8 mouse cellular contexts compared by ENCODE assay signal in the genomic region with DNA sequence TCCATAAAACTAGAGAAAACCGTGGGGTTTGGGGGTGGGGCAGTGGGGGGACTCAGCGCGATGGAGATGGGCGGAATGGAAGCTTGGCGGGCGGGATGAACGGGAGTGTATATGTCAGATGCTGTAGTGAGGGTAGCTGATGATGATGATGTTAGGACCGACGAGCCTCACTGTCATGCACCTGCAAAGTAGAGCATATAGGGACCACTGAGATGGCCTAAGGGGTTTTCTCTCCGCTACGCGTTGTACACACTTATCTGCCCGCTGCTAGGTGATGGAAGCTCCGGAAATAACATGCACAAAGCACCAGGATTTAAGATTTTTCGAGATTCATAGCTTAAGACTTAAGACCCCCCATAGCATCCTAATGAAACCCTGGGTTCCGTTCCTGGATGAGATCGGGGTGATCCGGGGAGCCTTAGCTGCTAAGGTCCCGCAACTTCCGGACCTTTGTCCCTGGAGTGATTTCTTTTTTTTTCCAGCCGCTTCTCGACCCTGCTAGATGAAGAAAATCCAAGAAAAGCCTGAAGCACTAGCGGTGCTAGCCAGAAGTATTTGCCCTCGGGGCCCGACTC. TPM values are rescaled to one million over a fixed set of nuclear protein-coding genes. Genes with fewer than 3 reads are reported as not detected.
DNase-seq lines count a peak whose midpoint lies in the region; ATAC-seq and TF ChIP-seq lines count a peak whose summit lies in the region.

No protein-coding gene starts in this region.

- under 1% methylated on average over 25 of the region's 25 CpGs for WGBS in heart, adult 2 months
- under 1% methylated on average over 25 of the region's 25 CpGs for WGBS in forebrain, embryonic 15.5 days
- WGBS in lung, postnatal 0 days = under 1% methylated on average over 25 of the region's 25 CpGs

- H3K4me1 ChIP-seq in heart, adult 2 months (ENCODE audit: control insufficient read depth, insufficient read depth, low read length) = peaks cover 5% of the 10 kb centered on the region
- H3K4me1 ChIP-seq in CH12.LX (ENCODE audit: control insufficient read depth in 1 of 2, insufficient read depth in 2 of 2) = peaks cover 14 to 59% of the 10 kb centered on the region in 2 experiments
- H3K4me1 ChIP-seq in forebrain, embryonic 15.5 days = peaks cover 46% of the 10 kb centered on the region
- peaks cover 5% of the 10 kb centered on the region; the same call in 1 of the 2 replicates for H3K4me1 ChIP-seq in lung, postnatal 0 days (ENCODE audit: insufficient read depth, low read depth, low read length)

- no peaks in the 10 kb centered on the region for H3K27me3 ChIP-seq in heart, adult 2 months (ENCODE audit: control insufficient read depth, insufficient read depth, low read length)
- no peaks in the 10 kb centered on the region for H3K27me3 ChIP-seq in CH12.LX (replicated peaks)
- H3K27me3 ChIP-seq in forebrain, embryonic 15.5 days = no peaks in the 10 kb centered on the region
- no peaks in the 10 kb centered on the region for H3K27me3 ChIP-seq in lung, postnatal 0 days (replicated peaks; ENCODE audit: insufficient read depth, low read length)

- DNase-seq in heart, adult 2 months = no peak
- no peak for DNase-seq in heart, adult 18-20 months
- no peak for DNase-seq in CH12.LX (ENCODE audit: extremely low read depth)
- DNase-seq in lung, postnatal 0 days (ENCODE audit: low spot score) = peak; percentile 34
- DNase-seq in ovary, adult 18-20 months (ENCODE audit: low spot score) = no peak
- no peak for DNase-seq in ovary, postnatal 36 days (ENCODE audit: low spot score)
- no peak for DNase-seq in embryo, embryonic 11 days

- peak overlapping the region; percentile 91 for H3K4me3 ChIP-seq in heart, adult 2 months
- H3K4me3 ChIP-seq in CH12.LX (replicated peaks in 1 of 3; ENCODE audit: low read depth in 2 of 3, low read length in 2 of 3, poor library complexity in 1 of 3) = peak overlapping the region; percentile 81 to 99 (median 95)
- peak overlapping the region; percentile 75 for H3K4me3 ChIP-seq in forebrain, embryonic 15.5 days
- peak overlapping the region; percentile 51 for H3K4me3 ChIP-seq in lung, postnatal 0 days (ENCODE audit: low read depth, low read length)

- H3K4me2 ChIP-seq in CH12.LX (ENCODE audit: insufficient read depth, low read depth, poor library complexity, severe bottlenecking) = no peak overlapping the region
- H3K4me2 ChIP-seq in forebrain, embryonic 15.5 days (replicated peaks) = peak overlapping the region; percentile 70
- peak overlapping the region; percentile 92 for H3K4me2 ChIP-seq in lung, postnatal 0 days (replicated peaks; ENCODE audit: low read depth, low read length)

- peak overlapping the region; percentile 62 for H3K9ac ChIP-seq in heart, adult 2 months (ENCODE audit: low read depth, low read length)
- H3K9ac ChIP-seq in CH12.LX (ENCODE audit: insufficient read depth, low read depth) = peak overlapping the region; percentile 99
- H3K9ac ChIP-seq in forebrain, embryonic 15.5 days (replicated peaks) = peak overlapping the region; percentile 61
- peak overlapping the region; percentile 46 for H3K9ac ChIP-seq in lung, postnatal 0 days (replicated peaks; ENCODE audit: low read depth)

- no peak for TF ChIP-seq EP300 in heart, adult 2 months (IDR thresholded peaks at IDR 0.05; ENCODE audit: insufficient read depth, low read depth, low read length)
- no peak for TF ChIP-seq EP300 in CH12.LX (IDR thresholded peaks at IDR 0.05; ENCODE audit: low read length)
- no peak for TF ChIP-seq EP300 in lung, postnatal 0 days (IDR thresholded peaks at IDR 0.05)

- dilution Hi-C loops in CH12.LX (cut with MboI; ENCODE audit: extremely low pct_ligation_motif_present, extremely low pct_unique_long_range_greater_than_20kb, low sequenced_read_pairs) = no loop called here

- intact Hi-C loops in heart, adult 2 months (cut with DNase I) = loop anchor here (1.0 to 5.0 kb wide), 2 partner anchors 23 to 102 kb away; a partner anchor contains a TSS

- TF ChIP-seq POLR2A in heart, adult 2 months (IDR thresholded peaks at IDR 0.05; ENCODE audit: insufficient read depth, low read depth, low read length) = no peak
- TF ChIP-seq POLR2A in CH12.LX (IDR thresholded peaks at IDR 0.05; ENCODE audit: low read depth, low read length) = no peak

- H3K36me3 ChIP-seq in heart, adult 2 months (ENCODE audit: control insufficient read depth, insufficient read depth, low read length) = no peaks in the 10 kb centered on the region
- H3K36me3 ChIP-seq in CH12.LX (replicated peaks in 1 of 2; ENCODE audit: control insufficient read depth in 1 of 2, insufficient read depth in 1 of 2, low read length in 1 of 2) = peaks cover 17 to 48% of the 10 kb centered on the region in 2 experiments
- no peaks in the 10 kb centered on the region for H3K36me3 ChIP-seq in forebrain, embryonic 15.5 days
- H3K36me3 ChIP-seq in lung, postnatal 0 days (ENCODE audit: insufficient read depth, low read length) = no peaks in the 10 kb centered on the region

- no peak for TF ChIP-seq RAD21 in CH12.LX (IDR thresholded peaks at IDR 0.05; ENCODE audit: low read depth, low read length)

- H3K9me3 ChIP-seq in CH12.LX (replicated peaks; ENCODE audit: low read length) = no peaks in the 10 kb centered on the region
- no peaks in the 10 kb centered on the region for H3K9me3 ChIP-seq in forebrain, embryonic 15.5 days
- H3K9me3 ChIP-seq in lung, postnatal 0 days (ENCODE audit: low read length) = no peaks in the 10 kb centered on the region

- peak; percentile 21 for ATAC-seq in forebrain, embryonic 15.5 days (replicated peaks)
- ATAC-seq in lung, postnatal 0 days = no peak

- peak overlapping the region; percentile 89 for H3K27ac ChIP-seq in heart, adult 2 months
- peak overlapping the region; percentile 89 for H3K27ac ChIP-seq in CH12.LX (ENCODE audit: insufficient read depth, low read depth)
- peak overlapping the region; percentile 96 for H3K27ac ChIP-seq in forebrain, embryonic 15.5 days (replicated peaks)
- peak overlapping the region; percentile 96 for H3K27ac ChIP-seq in lung, postnatal 0 days (ENCODE audit: low read length)

- TF ChIP-seq CTCF in heart, adult 2 months (IDR thresholded peaks at IDR 0.05) = no peak
- no peak for TF ChIP-seq CTCF in CH12.LX (conservative IDR thresholded peaks at IDR 0.05 in 1 of 2, IDR thresholded peaks at IDR 0.05 in 1 of 2; ENCODE audit: low read depth in 2 of 2, low read length in 2 of 2)
- TF ChIP-seq CTCF in lung, postnatal 0 days (IDR thresholded peaks at IDR 0.05) = no peak

- H3K79me2 ChIP-seq in heart, adult 2 months (replicated peaks; ENCODE audit: control insufficient read depth, insufficient read depth, low read length) = no peaks in the 10 kb centered on the region; the same call in 1 of the 2 replicates
- peaks cover 83% of the 10 kb centered on the region for H3K79me2 ChIP-seq in CH12.LX (replicated peaks; ENCODE audit: control insufficient read depth, extremely low read depth, insufficient read depth, poor library complexity, severe bottlenecking)

- in situ Hi-C loops in CH12.LX (cut with MboI; ENCODE audit: low pct_ligation_motif_present, low pct_unique_long_range_greater_than_20kb, low sequenced_read_pairs) = no loop called here

TF ChIP-seq in CH12.LX, 34 proteins besides CTCF, POLR2A, EP300 and RAD21 (continues in another document):
- no peak for TF ChIP-seq NELFE (IDR thresholded peaks at IDR 0.05; ENCODE audit: low read depth, low read length)

RNA-seq across cellular contexts. Expression of a gene that starts 0.5 kb away (rescaled TPM):
- 10 to 100 TPM; 13.6 to 15.3 TPM for total RNA-seq in heart, adult 2 months (2021)
- polyA plus RNA-seq in heart, adult 2 months (2012; rRNA removed) = 35.0 and 41.6 TPM in 2 replicates
- 10 to 100 TPM; 15.0 to 15.5 TPM for total RNA-seq in heart, adult 18-20 months (2021)
- total RNA-seq in CH12.LX (2012; rRNA removed) (104 and 107 TPM in 2 replicates), CH12.LX (2014; rRNA removed) (15.7 and 24.9 TPM in 2 replicates)
- polyA plus RNA-seq in CH12.LX (2012; ENCODE audit: insufficient read length, low read depth) = 309 and 372 TPM in 2 replicates
- polyA plus RNA-seq in forebrain, embryonic 15.5 days (2015; fragmentation: Nextera tagmentation; extraction: Ambion mirVana) = 112 and 115 TPM in 2 replicates
- polyA plus RNA-seq in lung, postnatal 0 days (2015; fragmentation: Nextera tagmentation; extraction: Ambion mirVana) = 39.8 and 50.6 TPM in 2 replicates

RNA-seq across cellular contexts. Expression of a gene that starts 0.6 kb away (rescaled TPM):
- 1 to 10 TPM; 5.4 to 5.6 TPM for total RNA-seq in heart, adult 2 months (2021)
- polyA plus RNA-seq in heart, adult 2 months (2012; rRNA removed) = 10.1 and 10.5 TPM in 2 replicates
- total RNA-seq in heart, adult 18-20 months (2021) = 1 to 10 TPM; 5.0 to 5.4 TPM
- 34.2 and 40.8 TPM in 2 replicates for total RNA-seq in CH12.LX (2012; rRNA removed)
- total RNA-seq in CH12.LX (2014; rRNA removed) = 25.4 and 26.4 TPM in 2 replicates
- polyA plus RNA-seq in CH12.LX (2012; ENCODE audit: insufficient read length, low read depth) = 35.3 and 36.0 TPM in 2 replicates
- 26.3 and 27.2 TPM in 2 replicates for polyA plus RNA-seq in forebrain, embryonic 15.5 days (2015; fragmentation: Nextera tagmentation; extraction: Ambion mirVana)
- 13.8 and 14.3 TPM in 2 replicates for polyA plus RNA-seq in lung, postnatal 0 days (2015; fragmentation: Nextera tagmentation; extraction: Ambion mirVana)

RNA-seq across cellular contexts. Expression of a gene that starts 20.7 kb away (rescaled TPM):
- 100 to 1,000 TPM in 1 of 2 experiments, 10 to 100 TPM in 1; 89.2 to 106 TPM for total RNA-seq in heart, adult 2 months (2021)
- 57.4 and 95.6 TPM in 2 replicates for polyA plus RNA-seq in heart, adult 2 months (2012; rRNA removed)
- 100 to 1,000 TPM; 111 to 140 TPM for total RNA-seq in heart, adult 18-20 months (2021)
- total RNA-seq in CH12.LX (2012; rRNA removed) (1.1 and 1.3 TPM in 2 replicates), CH12.LX (2014; rRNA removed) (0.56 and 1.0 TPM in 2 replicates)
- 2.7 and 2.8 TPM in 2 replicates for polyA plus RNA-seq in CH12.LX (2012; ENCODE audit: insufficient read length, low read depth)
- polyA plus RNA-seq in forebrain, embryonic 15.5 days (2015; fragmentation: Nextera tagmentation; extraction: Ambion mirVana) = 107 and 114 TPM in 2 replicates
- 0.80 and 1.0 TPM in 2 replicates for polyA plus RNA-seq in lung, postnatal 0 days (2015; fragmentation: Nextera tagmentation; extraction: Ambion mirVana)

RNA-seq across cellular contexts. Expression of a gene that starts 25.1 kb away (rescaled TPM):
- total RNA-seq in heart, adult 2 months (2021) = 10 to 100 TPM; 17.0 to 20.3 TPM
- 23.7 and 30.0 TPM in 2 replicates for polyA plus RNA-seq in heart, adult 2 months (2012; rRNA removed)
- total RNA-seq in heart, adult 18-20 months (2021) = 10 to 100 TPM; 15.2 to 16.4 TPM
- not detected in 2 replicates for total RNA-seq in CH12.LX (2012; rRNA removed)
- not detected in 2 replicates for total RNA-seq in CH12.LX (2014; rRNA removed)
- polyA plus RNA-seq in CH12.LX (2012; ENCODE audit: insufficient read length, low read depth) = 0.09 and 0.11 TPM in 2 replicates
- 22.2 and 25.9 TPM in 2 replicates for polyA plus RNA-seq in forebrain, embryonic 15.5 days (2015; fragmentation: Nextera tagmentation; extraction: Ambion mirVana)
- 7.5 and 8.1 TPM in 2 replicates for polyA plus RNA-seq in lung, postnatal 0 days (2015; fragmentation: Nextera tagmentation; extraction: Ambion mirVana)

RNA-seq across cellular contexts. Expression of a gene that starts 31.7 kb away (rescaled TPM):
- under 1 TPM; 0.08 to 0.41 TPM for total RNA-seq in heart, adult 2 months (2021)
- polyA plus RNA-seq in heart, adult 2 months (2012; rRNA removed) = 0.15 and 0.23 TPM in 2 replicates
- total RNA-seq in heart, adult 18-20 months (2021) = under 1 TPM; 0.10 to 0.51 TPM
- under 0.01 TPM in 1 of 2 replicates, not detected in the other for total RNA-seq in CH12.LX (2012; rRNA removed)
- total RNA-seq in CH12.LX (2014; rRNA removed) = not detected in 2 replicates
- 0.03 and 0.04 TPM in 2 replicates for polyA plus RNA-seq in CH12.LX (2012; ENCODE audit: insufficient read length, low read depth)
- 2.7 and 3.1 TPM in 2 replicates for polyA plus RNA-seq in forebrain, embryonic 15.5 days (2015; fragmentation: Nextera tagmentation; extraction: Ambion mirVana)
- 1.3 and 2.2 TPM in 2 replicates for polyA plus RNA-seq in lung, postnatal 0 days (2015; fragmentation: Nextera tagmentation; extraction: Ambion mirVana)

Comparison
In these comparisons a context has a peak if more than half of its experiments do, and no peak if none do; other contexts are left out.
1. H3K9ac ChIP-seq: peak in every context shown above with its lines; median percentile 99 in CH12.LX; 62 in heart, adult 2 months; 61 in forebrain, embryonic 15.5 days; 46 in lung, postnatal 0 days.
2. RNA of a gene that starts 20.7 kb away (polyA plus RNA-seq): 107 to 114 TPM in forebrain, embryonic 15.5 days and 57.4 to 95.6 TPM in heart, adult 2 months; 2.7 to 2.8 TPM in CH12.LX and 0.80 to 1.0 TPM in lung, postnatal 0 days; every median in the first group is over 10 times any median in the second.
3. Peak in every context shown above with its lines, with median percentiles within 50 percentile points of each other: H3K27ac ChIP-seq and H3K4me3 ChIP-seq.